Mouse (Mus musculus) kidney, adult 10 weeks (tissue): ENCODE measurements around the gene Mid2. TPM values are rescaled to one million over a fixed set of nuclear protein-coding genes. Genes with fewer than 3 reads are reported as not detected.

Experiments
- polyA plus RNA-seq: library from polyadenylated mRNA; stranded (reverse); fragments of 350-450 nt; fragmentation: Illumina TruSeq; extraction: RNeasy Lipid Tissue Mini Kit (QIAGEN cat#74804); gene quantifications from one replicate; pipeline ENCODE4 v1.2.3, GENCODE M21; 2014; ENCODE audit warnings: low read depth, low replicate concordance

The Mid2 gene
- 43.9 TPM for polyA plus RNA-seq

DNA sequence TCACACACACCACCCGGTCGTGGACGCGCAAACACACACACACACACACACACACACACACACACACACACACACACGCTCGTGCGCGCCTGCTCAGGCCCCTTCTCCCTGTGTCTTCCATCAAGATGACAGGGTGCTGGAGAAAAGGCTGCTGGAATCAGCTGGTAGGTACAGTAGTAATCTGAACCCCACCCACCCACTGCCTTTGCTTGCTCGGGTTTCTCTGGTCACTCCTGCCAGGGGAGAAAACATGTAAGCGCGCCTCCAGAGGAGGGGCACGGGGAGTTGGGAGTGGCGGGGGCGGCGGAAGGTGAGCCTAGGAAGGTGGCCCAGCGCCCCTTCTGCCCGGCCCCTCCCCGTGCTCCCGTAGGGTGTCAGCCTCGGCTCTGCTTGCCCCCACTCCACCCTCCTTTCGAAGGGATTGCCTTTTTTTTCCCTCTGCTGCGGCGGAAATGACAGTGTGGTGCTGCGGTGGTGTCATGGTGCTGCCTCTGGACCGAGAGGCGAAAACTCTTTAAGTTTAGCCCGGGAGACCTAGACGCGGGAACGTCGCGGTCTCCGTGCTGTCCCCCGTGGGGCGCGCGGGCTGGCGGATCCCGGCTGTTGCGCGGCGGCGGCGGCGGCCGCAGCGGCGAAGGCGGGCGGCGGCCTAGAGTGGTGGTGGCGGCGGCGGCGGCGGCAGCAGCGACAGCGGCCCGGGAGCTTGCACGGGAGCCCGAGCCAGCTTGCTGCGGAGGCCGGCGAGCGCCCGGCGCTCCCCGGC is at the start of gene Mid2:
Gene Mid2 (plus strand): TSS at position 121 of the 763 bp plus-strand sequence.

DNA sequence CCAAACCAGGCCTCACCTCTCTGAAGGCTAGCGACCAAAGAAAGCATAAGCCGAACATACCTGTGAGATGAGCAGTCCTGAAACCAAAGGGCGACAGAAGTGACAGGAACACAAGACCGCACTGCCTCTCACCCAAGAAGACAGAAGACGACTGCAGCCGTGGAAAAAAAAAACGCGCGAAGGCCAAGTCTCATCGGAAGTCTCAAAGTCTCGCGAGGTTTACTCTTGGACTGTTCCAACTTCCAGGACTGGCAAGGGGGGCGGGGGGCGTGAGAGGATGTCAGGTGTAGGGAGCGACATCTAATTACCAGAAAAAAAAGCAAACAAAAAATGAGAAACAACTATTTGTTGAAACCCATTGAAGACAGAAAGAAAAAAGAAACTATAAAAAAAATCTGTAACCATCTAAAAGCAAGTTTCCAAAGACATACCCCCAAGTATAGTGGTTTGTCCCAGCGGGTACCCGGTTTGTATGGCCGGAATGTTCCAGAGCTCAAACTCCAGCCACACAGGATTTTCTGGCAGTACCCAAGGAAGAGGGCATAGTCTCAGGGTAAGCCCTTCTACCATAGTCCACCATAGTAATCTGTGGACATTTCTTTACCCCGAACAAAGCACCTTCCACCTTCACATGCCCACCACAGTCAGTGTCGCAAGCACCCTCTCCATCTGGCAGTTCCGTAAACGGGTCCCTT is 149.1 kb downstream of the Mid2 start, which contains the start of gene Tex13b:
Gene Tex13b (minus strand): TSS at position 122 of the 695 bp plus-strand sequence.

Other genes starting within 250 kb of the Mid2 start
- 69.7 TPM for gene Prps1, start 208.0 kb upstream of the Mid2 start, polyA plus RNA-seq
- 47.2 TPM for gene Tsc22d3, start 63.9 kb upstream of the Mid2 start, polyA plus RNA-seq
- gene Tex13b, start 148.8 kb downstream of the Mid2 start, polyA plus RNA-seq = not detected
- 0.77 TPM for gene Vsig1, start 243.0 kb downstream of the Mid2 start, polyA plus RNA-seq